Mouse (Mus musculus) CH12.LX (cell line): Measurements from ENCODE around the gene Itpr1. TPM values are rescaled to one million over a fixed set of nuclear protein-coding genes. Genes with fewer than 3 reads are reported as not detected.

Experiments used
- DNase-seq: peaks from one replicate; pipeline ENCODE4 v3.0.0-alpha.2; 2013; ENCODE audit errors: extremely low read depth
- H3K27ac ChIP-seq: 2 replicates; pipeline ENCODE4 v1.5.1; 2012; ENCODE audit warnings: low read depth, mild to moderate bottlenecking, control low read depth, moderate library complexity; ENCODE audit not compliant: insufficient read depth
- H3K27me3 ChIP-seq: replicated peaks from 2 replicates; pipeline ENCODE3; 2012; ENCODE audit warnings: inconsistent platforms
- H3K36me3 ChIP-seq, 2 experiments: replicated peaks in 1 of 2; 2 replicates each; pipeline versions ENCODE3 to v1.6.1; 2012; ENCODE audit warnings: inconsistent platforms in 1 of 2, low read length in 1 of 2, mild to moderate bottlenecking in 1 of 2, mixed read lengths in 1 of 2, moderate library complexity in 1 of 2; ENCODE audit not compliant: control insufficient read depth in 1 of 2, insufficient read depth in 1 of 2
- H3K4me1 ChIP-seq, 2 experiments: 2 replicates each; pipeline ENCODE4 v1.6.1; 2012; ENCODE audit warnings: inconsistent platforms in 1 of 2, moderate library complexity in 1 of 2; ENCODE audit not compliant: insufficient read depth in 2 of 2, control insufficient read depth in 1 of 2
- H3K4me2 ChIP-seq: 2 replicates; pipeline ENCODE4 v1.6.1; 2012; ENCODE audit warnings: low read depth, mild to moderate bottlenecking, control low read depth; ENCODE audit not compliant: poor library complexity, insufficient read depth, severe bottlenecking
- H3K4me3 ChIP-seq, 3 experiments: fragments of 150-350 bp in 1 of 3; sonication (generic) in 1 of 3; replicated peaks in 1 of 3; 2 replicates each; pipeline versions ENCODE3 to v1.5.1; 2011 to 2012; ENCODE audit warnings: low read depth in 2 of 3, low read length in 2 of 3, mild to moderate bottlenecking in 2 of 3, moderate library complexity in 2 of 3, control low read depth in 1 of 3, improper control_type of control experiment in 1 of 3, inconsistent platforms in 1 of 3, mixed read lengths in 1 of 3; ENCODE audit not compliant: poor library complexity in 1 of 3
- H3K79me2 ChIP-seq: replicated peaks from 2 replicates; pipeline ENCODE4 v1.6.1; 2012; ENCODE audit warnings: mild to moderate bottlenecking, moderate library complexity; ENCODE audit not compliant: control insufficient read depth, poor library complexity, insufficient read depth, severe bottlenecking; ENCODE audit errors: extremely low read depth
- H3K9ac ChIP-seq: 2 replicates; pipeline ENCODE4 v1.6.1; 2012; ENCODE audit warnings: low read depth, mild to moderate bottlenecking, control low read depth, moderate library complexity; ENCODE audit not compliant: insufficient read depth
- H3K9me3 ChIP-seq: replicated peaks from 2 replicates; pipeline ENCODE3; 2012; ENCODE audit warnings: low read length, inconsistent platforms, mixed read lengths
- CTCF ChIP-seq, 2 experiments: IDR thresholded peaks in 1 of 2; conservative IDR thresholded peaks in 1 of 2; 2 replicates each; pipeline ENCODE4 v1.5.1; 2011 to 2012; ENCODE audit warnings: low read depth in 2 of 2, low read length in 2 of 2, improper control_type of control experiment in 1 of 2, inconsistent platforms in 1 of 2, mild to moderate bottlenecking in 1 of 2, moderate library complexity in 1 of 2
- E2F4 ChIP-seq: IDR thresholded peaks from 2 replicates; pipeline ENCODE4 v1.6.1; 2011; ENCODE audit warnings: low read depth, low read length, improper control_type of control experiment; ENCODE audit not compliant: insufficient replicate concordance
- GABPA ChIP-seq: IDR thresholded peaks from 2 replicates; pipeline ENCODE4 v1.6.1; 2012; ENCODE audit warnings: low read depth, low read length, improper control_type of control experiment, inconsistent platforms; ENCODE audit not compliant: insufficient replicate concordance
- IRF4 ChIP-seq: IDR thresholded peaks from 2 replicates; pipeline ENCODE4 v1.6.1; 2014; ENCODE audit warnings: low read depth, mild to moderate bottlenecking, inconsistent platforms, low read length, improper control_type of control experiment
- JUND ChIP-seq: conservative IDR thresholded peaks from 2 replicates; pipeline ENCODE4 v1.6.1; 2011; ENCODE audit warnings: low read depth, low read length, improper control_type of control experiment
- KAT2A ChIP-seq: IDR thresholded peaks from 2 replicates; pipeline ENCODE4 v1.6.1; 2012; ENCODE audit warnings: low read length, improper control_type of control experiment, inconsistent platforms; ENCODE audit not compliant: insufficient replicate concordance
- MAX ChIP-seq: IDR thresholded peaks from 2 replicates; pipeline ENCODE4 v1.6.1; 2011; ENCODE audit warnings: low read length, improper control_type of control experiment
- MAZ ChIP-seq: IDR thresholded peaks from 2 replicates; pipeline ENCODE4 v1.6.1; 2012; ENCODE audit warnings: low read depth, mild to moderate bottlenecking, inconsistent platforms, low read length, improper control_type of control experiment, moderate library complexity
- MEF2A ChIP-seq: IDR thresholded peaks from 2 replicates; pipeline ENCODE4 v1.6.1; 2014; ENCODE audit warnings: low read depth, mild to moderate bottlenecking, inconsistent platforms, low read length, improper control_type of control experiment, borderline replicate concordance
- PAX5 ChIP-seq: IDR thresholded peaks from 2 replicates; pipeline ENCODE4 v1.6.1; 2012; ENCODE audit warnings: low read length, inconsistent platforms, mixed read lengths
- POLR2AphosphoS2 ChIP-seq: IDR thresholded peaks from 2 replicates; pipeline ENCODE4 v1.6.1; 2011; ENCODE audit warnings: low read depth, low read length, improper control_type of control experiment
- RAD21 ChIP-seq: IDR thresholded peaks from 2 replicates; pipeline ENCODE4 v1.6.1; 2011; ENCODE audit warnings: low read depth, mild to moderate bottlenecking, low read length, improper control_type of control experiment, moderate library complexity
- RCOR1 ChIP-seq: conservative IDR thresholded peaks from 2 replicates; pipeline ENCODE4 v1.6.1; 2012; ENCODE audit warnings: low read depth, mild to moderate bottlenecking, inconsistent platforms, low read length, improper control_type of control experiment
- SMC3 ChIP-seq: IDR thresholded peaks from 2 replicates; pipeline ENCODE4 v1.6.1; 2011; ENCODE audit warnings: low read depth, low read length, improper control_type of control experiment
- TBP ChIP-seq: conservative IDR thresholded peaks from 2 replicates; pipeline ENCODE4 v1.6.1; 2011; ENCODE audit warnings: low read depth, low read length, improper control_type of control experiment
- USF1 ChIP-seq: IDR thresholded peaks from 2 replicates; pipeline ENCODE4 v1.6.1; 2014; ENCODE audit warnings: low read depth, mild to moderate bottlenecking, inconsistent platforms, low read length, improper control_type of control experiment
- ZC3H11A ChIP-seq: IDR thresholded peaks from 2 replicates; pipeline ENCODE4 v1.6.1; 2012; ENCODE audit warnings: low read depth, mild to moderate bottlenecking, inconsistent platforms, low read length, improper control_type of control experiment
- ZMIZ1 ChIP-seq: IDR thresholded peaks from 2 replicates; pipeline ENCODE4 v1.6.1; 2012; ENCODE audit warnings: low read depth, mild to moderate bottlenecking, inconsistent platforms, low read length, improper control_type of control experiment
- dilution Hi-C: fragments of 300-500 bp; cut with MboI; formaldehyde crosslinking; loops from 2 replicates; pipeline ENCODE4 v1.14.3; 2020; ENCODE audit warnings: low sequenced_read_pairs; ENCODE audit not compliant: extremely low pct_unique_long_range_greater_than_20kb, extremely low pct_ligation_motif_present
- in situ Hi-C: fragments of 300-500 bp; cut with MboI; formaldehyde crosslinking; loops from 3 replicates; pipeline ENCODE4 v1.14.3; 2019; ENCODE audit warnings: low sequenced_read_pairs, low pct_ligation_motif_present, low pct_unique_long_range_greater_than_20kb, mixed read lengths
- polyA plus RNA-seq: library from polyadenylated mRNA; unstranded; fragments of >175 nt; gene quantifications from 2 replicates; pipeline ENCODE4 v1.2.1, GENCODE M21; 2012; ENCODE audit warnings: low read depth; ENCODE audit not compliant: insufficient read length
- total RNA-seq, 2 experiments: library from RNA; depleted of rRNA; stranded (reverse); fragments of 300-350 nt in 1 of 2; fragments of >200 nt in 1 of 2; gene quantifications; 2 replicates each; pipeline ENCODE4 v1.2.3; 2012 to 2014

Gene Itpr1
- total and polyA plus RNA-seq, 3 experiments: 42.8 to 73.1 (median 53.4) TPM

- dilution Hi-C loops: no loop called here
- H3K4me3 ChIP-seq: no peak overlapping the region
- H3K27me3 ChIP-seq: no peaks in the 10 kb centered on the region
- DNase-seq: peak; percentile 31
- H3K9ac ChIP-seq: no peak overlapping the region
- TF ChIP-seq CTCF (conservative IDR thresholded peaks at IDR 0.05 in 1 of 2, IDR thresholded peaks at IDR 0.05 in 1 of 2; ENCODE audit: low read depth in 2 of 2, low read length in 2 of 2) (peak in 1 of 2 experiments; percentile 65; a peak in 2 of 4 replicates), SMC3 (peak; percentile 77), IRF4 (peak; percentile 26; the same call in 1 of the 2 replicates), MAZ (no peak), RAD21 (peak; percentile 66), ZC3H11A (0 out of 2 replicates have a peak, but pooled peaks have one; percentile 5), JUND (no peak), PAX5 (no peak)
- TF ChIP-seq, all 38 proteins: peak for 5
- peaks cover 19 to 46% of the 10 kb centered on the region in 2 experiments; a peak in 3 of 4 replicates for H3K4me1 ChIP-seq
- in situ Hi-C loops: no loop called here
- H3K79me2 ChIP-seq: no peaks in the 10 kb centered on the region
- no peak overlapping the region for H3K4me2 ChIP-seq
- H3K36me3 ChIP-seq: peaks cover 61 to 95% of the 10 kb centered on the region in 2 experiments
- H3K27ac ChIP-seq: no peak overlapping the region
- H3K9me3 ChIP-seq: no peaks in the 10 kb centered on the region
Observed at GRCm38 (mm10) chr6:108488250-108488649, 275.4 kb downstream of the Itpr1 start.

GRCm38 (mm10) chr6:108491969-108492368, 279.1 kb downstream of the Itpr1 start:
- Histone ChIP-seq H3K4me3 (no peak overlapping the region), H3K36me3 (peaks cover 65 to 95% of the 10 kb centered on the region in 2 experiments), H3K4me1 (peaks cover 15 to 46% of the 10 kb centered on the region in 2 experiments; a peak in 3 of 4 replicates), H3K27ac (no peak overlapping the region), H3K9ac (no peak overlapping the region), H3K27me3 (no peaks in the 10 kb centered on the region), H3K9me3 (no peaks in the 10 kb centered on the region), H3K79me2 (no peaks in the 10 kb centered on the region), H3K4me2 (no peak overlapping the region)
- in situ Hi-C loops: no loop called here
- dilution Hi-C loops: no loop called here
- no peak for TF ChIP-seq SMC3
- no peak for TF ChIP-seq ZC3H11A
- no peak for TF ChIP-seq RAD21
- no peak for TF ChIP-seq MAZ
- no peak for TF ChIP-seq IRF4
- TF ChIP-seq CTCF (conservative IDR thresholded peaks at IDR 0.05 in 1 of 2, IDR thresholded peaks at IDR 0.05 in 1 of 2; ENCODE audit: low read depth in 2 of 2, low read length in 2 of 2): no peak
- no peak for TF ChIP-seq TBP
- no peak for TF ChIP-seq MAX
- TF ChIP-seq POLR2AphosphoS2: no peak
- no peak for TF ChIP-seq ZMIZ1
- no peak for TF ChIP-seq USF1
- no peak for TF ChIP-seq RCOR1
- no peak for TF ChIP-seq GABPA
- TF ChIP-seq KAT2A: no peak
- TF ChIP-seq MEF2A: no peak
- TF ChIP-seq E2F4: no peak
- DNase-seq: no peak
